Mouse (Mus musculus): ENCODE results near the gene Wipf3. TPM values are rescaled to one million over a fixed set of nuclear protein-coding genes. Genes with fewer than 3 reads are reported as not detected.

Gene Wipf3
- polyA plus RNA-seq, 1 experiment from 2014 or later: 1.1 TPM

DNA sequence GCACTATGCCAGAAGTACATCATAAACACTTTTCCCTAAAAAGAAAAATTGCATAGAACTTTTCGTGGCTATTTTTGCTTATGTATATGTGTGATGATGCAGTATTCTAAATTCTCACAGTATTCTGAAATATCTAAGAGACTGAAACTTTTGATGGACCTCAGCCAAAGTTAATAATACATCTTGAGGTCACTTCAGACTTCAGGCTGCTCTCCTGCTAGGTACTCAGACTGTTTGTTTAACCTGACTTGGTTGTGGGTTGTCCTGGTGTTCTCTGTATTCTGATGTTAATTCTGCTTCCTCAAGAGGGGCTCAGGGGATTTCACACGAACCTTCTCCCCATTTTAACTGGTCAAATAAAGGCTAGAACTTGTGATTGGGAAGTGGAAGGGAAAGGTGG is 24.5 kb upstream of the Wipf3 start:
- no peak overlapping the region for H3K9ac ChIP-seq
- H3K36me3 ChIP-seq: no peaks in the 10 kb centered on the region
- no peak overlapping the region for H3K4me2 ChIP-seq (replicated peaks)
- 57% methylated on average over 2 of the region's 2 CpGs for WGBS
- no peaks in the 10 kb centered on the region for H3K27me3 ChIP-seq (replicated peaks)
- H3K9me3 ChIP-seq: no peaks in the 10 kb centered on the region
- ATAC-seq: no peak
- no peak overlapping the region for H3K27ac ChIP-seq
- H3K4me1 ChIP-seq (replicated peaks): no peaks in the 10 kb centered on the region; the same call in 1 of the 2 replicates
- no peak overlapping the region for H3K4me3 ChIP-seq (replicated peaks)

DNA sequence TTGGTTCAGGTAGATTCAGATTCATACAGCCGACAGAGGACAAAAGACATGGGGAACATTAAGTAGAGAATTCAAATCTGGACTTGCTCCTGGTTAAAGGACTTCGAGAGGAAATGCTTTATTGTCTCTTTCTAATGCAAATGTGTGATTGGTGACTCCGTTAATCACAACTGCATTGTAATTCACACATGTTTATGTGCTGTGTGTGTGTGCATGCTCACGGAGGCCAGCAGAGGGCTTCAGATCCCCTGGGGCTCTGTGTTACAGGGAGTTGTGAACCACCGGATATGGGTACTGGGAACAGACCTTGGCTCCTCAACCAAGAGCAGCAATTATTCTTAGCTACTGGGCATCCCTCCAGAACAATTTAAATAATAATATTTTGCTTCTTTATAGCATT is 23.3 kb upstream of the Wipf3 start:
- H3K27me3 ChIP-seq (replicated peaks): no peaks in the 10 kb centered on the region
- no peaks in the 10 kb centered on the region; the same call in 1 of the 2 replicates for H3K4me1 ChIP-seq (replicated peaks)
- H3K9me3 ChIP-seq: no peaks in the 10 kb centered on the region
- no peak overlapping the region for H3K4me2 ChIP-seq (replicated peaks)
- H3K4me3 ChIP-seq (replicated peaks): no peak overlapping the region
- H3K9ac ChIP-seq: no peak overlapping the region
- H3K36me3 ChIP-seq: no peaks in the 10 kb centered on the region
- no peak overlapping the region for H3K27ac ChIP-seq
- WGBS: 95% methylated on average over 5 of the region's 5 CpGs
- ATAC-seq: no peak

DNA sequence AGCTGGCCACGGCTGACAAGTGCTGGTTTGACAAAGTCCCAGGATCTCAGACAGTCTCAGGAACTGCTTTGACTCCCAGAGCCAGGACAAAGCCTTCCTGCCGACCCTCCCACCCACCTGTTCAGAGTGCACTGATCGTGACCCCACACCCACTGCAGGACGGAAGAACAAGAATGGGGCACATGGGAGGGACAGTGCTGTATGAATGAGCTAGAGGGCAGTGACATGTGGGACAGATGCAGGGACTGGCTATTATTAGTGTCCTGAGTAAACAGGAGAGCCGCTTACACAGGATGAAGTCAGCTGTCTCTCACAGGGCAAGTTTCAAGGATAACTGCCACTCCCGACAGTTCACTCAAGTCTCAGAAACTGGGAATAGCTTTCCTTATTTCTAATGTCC is 20.1 kb upstream of the Wipf3 start:
- no peak overlapping the region for H3K27ac ChIP-seq
- H3K4me1 ChIP-seq (replicated peaks): no peaks in the 10 kb centered on the region; the same call in 1 of the 2 replicates
- 30% methylated on average over 6 of the region's 6 CpGs for WGBS
- no peak overlapping the region for H3K4me3 ChIP-seq (replicated peaks)
- no peak overlapping the region for H3K9ac ChIP-seq
- no peak overlapping the region for H3K4me2 ChIP-seq (replicated peaks)
- peak; percentile 79; the same call in 1 of the 2 replicates for ATAC-seq
- no peaks in the 10 kb centered on the region for H3K9me3 ChIP-seq
- H3K36me3 ChIP-seq: no peaks in the 10 kb centered on the region
- H3K27me3 ChIP-seq (replicated peaks): no peaks in the 10 kb centered on the region

DNA sequence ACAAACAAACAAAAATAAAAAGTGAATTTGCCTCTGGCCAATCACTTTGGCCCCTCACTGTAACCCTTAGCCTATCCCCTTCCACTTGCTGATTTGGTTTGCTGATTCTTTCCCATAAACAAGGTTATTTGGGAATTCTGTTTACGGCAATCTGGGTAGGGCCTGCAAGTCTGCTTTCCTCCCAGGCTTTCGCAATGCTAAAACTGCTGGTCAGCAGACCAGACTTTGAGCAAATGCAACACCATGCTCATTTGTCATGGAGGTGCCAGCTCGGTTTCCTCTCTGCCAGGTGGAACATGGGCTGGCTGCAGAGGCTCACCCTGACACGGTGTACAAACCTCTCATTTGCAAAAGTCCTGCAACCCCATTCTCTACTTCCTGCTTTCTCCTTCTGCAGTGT is 19.0 kb upstream of the Wipf3 start:
- no peaks in the 10 kb centered on the region for H3K27me3 ChIP-seq (replicated peaks)
- H3K9me3 ChIP-seq: no peaks in the 10 kb centered on the region
- H3K9ac ChIP-seq: no peak overlapping the region
- H3K36me3 ChIP-seq: no peaks in the 10 kb centered on the region
- no peaks in the 10 kb centered on the region; the same call in 1 of the 2 replicates for H3K4me1 ChIP-seq (replicated peaks)
- H3K4me2 ChIP-seq (replicated peaks): no peak overlapping the region
- no peak overlapping the region for H3K4me3 ChIP-seq (replicated peaks)
- no peak overlapping the region for H3K27ac ChIP-seq
- ATAC-seq: no peak
- 64% methylated on average over 4 of the region's 4 CpGs for WGBS

DNA sequence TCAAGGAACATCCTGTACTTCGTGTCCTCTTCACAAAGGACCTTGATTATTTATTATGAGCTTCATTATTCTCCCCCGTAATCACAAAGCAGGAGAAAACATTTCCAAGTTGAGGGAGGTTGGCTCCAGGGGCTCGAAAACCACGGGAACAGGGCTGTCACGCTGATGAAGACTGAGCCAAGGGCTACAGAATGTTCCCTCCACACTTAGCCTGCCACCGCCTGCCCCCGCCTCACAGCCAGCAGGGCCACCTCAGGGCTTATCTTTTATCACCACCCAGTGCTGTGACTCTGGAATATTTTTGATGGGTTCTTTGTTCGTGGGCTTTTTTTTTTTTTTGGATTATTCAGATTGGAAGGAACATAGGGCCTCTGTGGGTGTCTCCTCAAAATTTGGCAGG is 17.8 kb upstream of the Wipf3 start:
- WGBS: 72% methylated on average over 8 of the region's 8 CpGs
- H3K27ac ChIP-seq: no peak overlapping the region
- no peaks in the 10 kb centered on the region for H3K27me3 ChIP-seq (replicated peaks)
- H3K9ac ChIP-seq: no peak overlapping the region
- ATAC-seq: no peak
- no peaks in the 10 kb centered on the region; the same call in 1 of the 2 replicates for H3K4me1 ChIP-seq (replicated peaks)
- no peaks in the 10 kb centered on the region for H3K36me3 ChIP-seq
- H3K4me2 ChIP-seq (replicated peaks): no peak overlapping the region
- H3K9me3 ChIP-seq: no peaks in the 10 kb centered on the region
- H3K4me3 ChIP-seq (replicated peaks): no peak overlapping the region

DNA sequence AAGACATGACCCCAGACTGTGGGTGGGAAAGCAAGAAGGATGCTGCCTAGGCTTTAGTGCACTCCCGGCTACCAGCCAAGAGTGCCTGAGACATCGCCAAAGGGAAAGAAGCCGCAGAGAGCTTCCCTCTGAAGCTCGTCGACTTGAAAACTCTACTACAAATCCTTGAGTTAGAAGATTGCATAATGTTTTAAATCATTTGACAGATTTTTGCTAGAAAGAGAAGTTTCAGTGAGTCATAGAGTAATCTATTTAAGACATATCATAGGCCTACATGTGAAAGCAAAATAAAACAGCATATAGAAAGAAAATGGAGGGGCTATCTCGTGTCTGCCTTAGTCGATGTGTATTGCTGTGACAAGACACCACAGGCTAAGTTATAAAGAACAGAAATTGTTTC is 16.5 kb upstream of the Wipf3 start:
- no peaks in the 10 kb centered on the region for H3K9me3 ChIP-seq
- H3K4me1 ChIP-seq (replicated peaks): no peaks in the 10 kb centered on the region; the same call in 1 of the 2 replicates
- ATAC-seq: no peak
- H3K9ac ChIP-seq: no peak overlapping the region
- no peaks in the 10 kb centered on the region for H3K36me3 ChIP-seq
- no peaks in the 10 kb centered on the region for H3K27me3 ChIP-seq (replicated peaks)
- H3K4me3 ChIP-seq (replicated peaks): no peak overlapping the region
- H3K4me2 ChIP-seq (replicated peaks): no peak overlapping the region
- no peak overlapping the region for H3K27ac ChIP-seq
- WGBS: 88% methylated on average over 7 of the region's 7 CpGs

DNA sequence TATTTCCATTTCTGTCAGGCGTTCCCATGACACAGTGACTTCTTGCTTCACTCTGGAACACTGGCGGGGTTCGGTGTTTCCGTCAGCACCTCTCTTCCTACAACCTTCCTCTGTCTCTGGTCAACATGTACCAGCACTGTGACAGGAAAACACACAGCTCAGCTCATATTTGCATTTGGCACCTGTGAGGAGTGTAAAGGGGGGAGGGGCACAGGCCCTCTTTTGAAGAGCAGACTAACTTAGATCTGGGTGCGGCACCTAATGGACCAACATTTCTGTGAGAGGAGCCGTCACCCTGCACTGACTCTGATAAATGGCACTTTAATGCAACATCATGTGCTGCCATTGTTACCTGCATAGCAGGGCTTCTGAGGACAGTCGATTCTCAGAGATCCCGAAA is 4.2 kb upstream of the Wipf3 start:
- no peak overlapping the region for H3K27ac ChIP-seq
- no peak overlapping the region for H3K4me2 ChIP-seq (replicated peaks)
- no peak overlapping the region for H3K9ac ChIP-seq
- H3K4me1 ChIP-seq (replicated peaks): peaks cover 6% of the 10 kb centered on the region; the same call in 1 of the 2 replicates
- no peaks in the 10 kb centered on the region; the same call in 1 of the 2 replicates for H3K27me3 ChIP-seq (replicated peaks)
- WGBS: 73% methylated on average over 8 of the region's 8 CpGs
- no peaks in the 10 kb centered on the region for H3K36me3 ChIP-seq
- no peaks in the 10 kb centered on the region for H3K9me3 ChIP-seq
- H3K4me3 ChIP-seq (replicated peaks): no peak overlapping the region
- ATAC-seq: no peak

DNA sequence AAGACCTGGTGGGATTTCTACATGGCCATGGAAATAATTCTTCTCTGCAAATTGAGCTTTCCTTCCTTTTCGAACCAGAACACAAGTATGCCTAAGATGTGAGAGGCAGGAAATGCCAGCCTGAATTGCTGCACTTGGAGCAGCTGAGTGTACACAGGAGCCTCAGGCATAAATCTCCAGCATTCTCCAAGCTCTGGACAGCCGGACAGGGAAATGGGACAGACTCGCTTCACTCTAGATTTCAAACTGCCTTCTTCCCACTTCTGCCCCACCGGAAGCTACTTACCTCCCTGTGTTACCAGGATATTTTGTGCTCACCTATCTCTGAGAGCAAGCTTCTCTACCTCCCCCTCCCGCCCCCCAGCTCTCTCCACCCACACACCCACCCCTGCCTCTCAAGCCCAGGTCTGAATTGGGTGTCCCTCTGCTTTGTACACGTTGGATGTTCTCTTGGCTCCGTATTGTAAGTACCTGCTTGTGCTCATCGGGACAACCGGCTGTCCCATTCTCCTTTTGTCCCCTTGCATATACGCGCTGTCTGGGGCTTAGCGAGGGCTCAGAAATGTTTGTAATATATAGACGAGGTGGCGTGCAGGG is 455 bp upstream of the Wipf3 start:
- Histone ChIP-seq H3K9ac (peak overlapping the region; percentile 54), H3K27ac (no peak overlapping the region), H3K27me3 (replicated peaks) (peaks cover 4% of the 10 kb centered on the region; the same call in 1 of the 2 replicates), H3K4me1 (replicated peaks) (peaks cover 11% of the 10 kb centered on the region), H3K9me3 (no peaks in the 10 kb centered on the region), H3K4me2 (replicated peaks) (peak overlapping the region; percentile 96), H3K4me3 (replicated peaks) (peak overlapping the region; percentile 53), H3K36me3 (no peaks in the 10 kb centered on the region)
- WGBS: 4% methylated on average over 14 of the region's 14 CpGs
- peak; percentile 48; the same call in 1 of the 2 replicates for ATAC-seq

DNA sequence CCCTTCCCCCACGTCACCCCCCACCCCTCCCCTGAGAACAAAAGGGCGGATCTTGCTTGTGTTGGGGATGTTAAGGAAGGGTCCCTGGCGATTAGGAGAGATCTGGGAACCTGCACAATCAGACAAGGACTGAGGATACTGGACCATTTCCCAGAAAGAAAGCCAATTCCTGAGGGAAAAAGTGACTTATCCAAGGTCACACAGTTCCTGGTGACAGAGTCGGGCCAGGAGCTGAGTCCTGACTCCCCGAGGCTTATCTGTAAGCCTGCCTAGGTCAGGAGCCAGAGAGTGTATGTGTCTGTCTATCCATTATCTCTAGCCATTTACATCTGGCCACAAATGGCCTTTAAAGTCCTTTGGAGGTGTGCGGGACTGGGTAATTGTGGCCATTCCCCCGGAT is 818 bp downstream of the Wipf3 start:
- H3K9me3 ChIP-seq: no peaks in the 10 kb centered on the region
- ATAC-seq: no peak
- peak overlapping the region; percentile 53 for H3K4me3 ChIP-seq (replicated peaks)
- H3K9ac ChIP-seq: peak overlapping the region; percentile 54
- peaks cover 11% of the 10 kb centered on the region for H3K4me1 ChIP-seq (replicated peaks)
- H3K27ac ChIP-seq: no peak overlapping the region
- peaks cover 4% of the 10 kb centered on the region; the same call in 1 of the 2 replicates for H3K27me3 ChIP-seq (replicated peaks)
- 33% methylated on average over 7 of the region's 7 CpGs for WGBS
- peak overlapping the region; percentile 96 for H3K4me2 ChIP-seq (replicated peaks)
- H3K36me3 ChIP-seq: no peaks in the 10 kb centered on the region

DNA sequence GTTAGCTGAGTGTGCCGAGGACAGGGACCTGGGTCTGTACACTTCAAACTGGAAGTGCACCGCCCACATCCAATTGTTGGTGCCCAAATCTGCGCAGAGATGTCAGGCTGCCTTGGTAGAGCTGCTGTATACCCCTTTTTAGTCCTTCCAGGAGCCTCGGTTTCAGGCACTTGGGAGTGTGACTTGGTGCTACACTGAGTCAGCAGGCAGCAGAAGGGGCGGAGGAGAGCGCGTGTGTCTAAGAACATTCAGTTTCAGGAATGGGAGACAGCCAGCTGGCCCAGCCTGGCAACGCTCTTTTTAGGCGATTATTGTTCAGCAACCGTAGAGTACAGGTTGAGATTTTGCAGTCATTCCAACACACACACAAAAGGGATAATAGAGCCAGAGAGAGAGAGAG is 2.4 kb downstream of the Wipf3 start:
- Histone ChIP-seq H3K9ac (no peak overlapping the region), H3K4me2 (replicated peaks) (no peak overlapping the region), H3K27ac (no peak overlapping the region), H3K36me3 (no peaks in the 10 kb centered on the region), H3K4me3 (replicated peaks) (no peak overlapping the region), H3K9me3 (no peaks in the 10 kb centered on the region), H3K4me1 (replicated peaks) (peaks cover 11% of the 10 kb centered on the region), H3K27me3 (replicated peaks) (peaks cover 4% of the 10 kb centered on the region; the same call in 1 of the 2 replicates)
- 84% methylated on average over 10 of the region's 10 CpGs for WGBS
- no peak for ATAC-seq

DNA sequence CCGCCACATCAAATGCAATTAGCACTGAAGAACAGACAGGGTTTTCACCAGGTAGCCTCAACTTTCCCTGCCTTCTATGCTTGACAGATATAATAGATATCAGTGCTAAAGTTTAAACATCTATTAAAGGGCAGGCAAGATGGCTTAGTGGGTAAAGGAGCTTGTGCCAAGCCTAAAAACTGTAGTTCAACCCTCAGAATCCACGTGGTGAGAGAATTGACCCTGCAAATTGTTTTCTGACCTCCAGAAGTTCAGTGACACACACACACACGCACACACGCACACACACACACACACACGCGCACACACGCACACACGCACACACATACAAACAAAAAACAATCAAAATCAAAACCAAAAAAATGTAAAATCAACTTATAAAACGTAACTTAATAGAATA is 2.8 kb downstream of the Wipf3 start:
- Histone ChIP-seq H3K27me3 (replicated peaks) (peaks cover 4% of the 10 kb centered on the region; the same call in 1 of the 2 replicates), H3K4me1 (replicated peaks) (peaks cover 11% of the 10 kb centered on the region), H3K36me3 (no peaks in the 10 kb centered on the region), H3K27ac (no peak overlapping the region), H3K9ac (no peak overlapping the region), H3K9me3 (no peaks in the 10 kb centered on the region), H3K4me2 (replicated peaks) (no peak overlapping the region), H3K4me3 (replicated peaks) (no peak overlapping the region)
- no peak for ATAC-seq
- WGBS: 88% methylated on average over 9 of the region's 9 CpGs

DNA sequence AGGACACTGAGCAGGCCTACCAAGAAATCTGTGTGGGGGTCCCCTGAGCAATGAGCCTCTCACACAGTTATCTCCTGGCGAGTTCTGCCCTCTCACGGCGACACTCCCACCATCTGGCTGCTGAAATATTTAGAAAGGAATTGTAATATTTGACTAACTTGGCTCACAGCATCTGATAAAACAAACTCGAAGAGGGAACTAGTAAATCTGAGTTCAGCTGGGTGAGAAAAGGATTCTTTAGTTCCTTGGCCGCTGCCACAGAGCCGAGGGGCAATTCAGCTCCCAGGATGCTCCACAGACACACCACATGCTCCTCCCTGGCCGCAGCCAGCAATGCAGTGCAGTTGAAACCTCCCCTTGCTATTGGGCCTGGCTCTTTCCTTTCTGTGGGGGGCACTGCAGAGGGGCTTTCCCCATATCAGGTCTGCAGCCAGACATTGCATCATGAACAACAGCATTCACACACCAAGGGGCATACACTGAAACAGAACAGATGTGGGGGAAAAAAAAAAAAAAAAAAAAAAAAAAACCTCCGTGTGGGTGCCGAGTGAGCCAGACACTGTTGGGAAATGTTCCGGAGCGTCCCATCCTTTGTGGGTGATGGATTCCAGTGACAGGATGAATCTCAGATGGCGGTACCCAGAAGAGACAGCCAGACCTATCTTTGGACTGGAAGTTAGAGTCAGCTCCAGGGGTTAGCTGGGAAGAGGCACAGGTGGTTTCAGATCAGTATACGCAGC is 3.6 kb downstream of the Wipf3 start:
- Histone ChIP-seq H3K9me3 (no peaks in the 10 kb centered on the region), H3K9ac (no peak overlapping the region), H3K4me3 (replicated peaks) (no peak overlapping the region), H3K4me2 (replicated peaks) (no peak overlapping the region), H3K4me1 (replicated peaks) (peaks cover 11% of the 10 kb centered on the region), H3K27me3 (replicated peaks) (peaks cover 4% of the 10 kb centered on the region; the same call in 1 of the 2 replicates), H3K36me3 (no peaks in the 10 kb centered on the region), H3K27ac (no peak overlapping the region)
- WGBS: 49% methylated on average over 13 of the region's 13 CpGs
- no peak for ATAC-seq
